Mouse (Mus musculus): ENCODE data around the gene Plekhg2. TPM values are rescaled to one million over a fixed set of nuclear protein-coding genes. Genes with fewer than 3 reads are reported as not detected.

Plekhg2 gene
- polyA plus RNA-seq, 1 experiment, result 4.3 TPM

- Histone ChIP-seq H3K27ac (ENCODE audit: insufficient read depth, low read length) (peak overlapping the region; percentile 46; the same call in 1 of the 2 replicates), H3K4me1 (ENCODE audit: control insufficient read depth, insufficient read depth, low read length) (no peaks in the 10 kb centered on the region), H3K4me3 (replicated peaks; ENCODE audit: insufficient read depth, low read depth, low read length) (peak overlapping the region; percentile 54), H3K27me3 (ENCODE audit: control insufficient read depth, insufficient read depth, low read length) (no peaks in the 10 kb centered on the region)
- TF ChIP-seq CTCF (IDR thresholded peaks at IDR 0.05; ENCODE audit: borderline replicate concordance, insufficient read depth, low read depth, low read length) (no peak), POLR2A (IDR thresholded peaks at IDR 0.05; ENCODE audit: borderline replicate concordance, insufficient read depth, low read length) (no peak)
- peak; percentile 65 to 72 for DNase-seq
- WGBS, result 1% methylated on average over 36 of the region's 36 CpGs
Measured at GRCm38 (mm10) chr7:28375176-28375921, 3.0 kb upstream of the Plekhg2 start.

- Histone ChIP-seq H3K4me3 (replicated peaks; ENCODE audit: insufficient read depth, low read depth, low read length) (no peak overlapping the region), H3K4me1 (ENCODE audit: control insufficient read depth, insufficient read depth, low read length) (no peaks in the 10 kb centered on the region), H3K27me3 (ENCODE audit: control insufficient read depth, insufficient read depth, low read length) (no peaks in the 10 kb centered on the region), H3K27ac (ENCODE audit: insufficient read depth, low read length) (no peak overlapping the region)
- 75% methylated on average over 10 of the region's 10 CpGs for WGBS
- DNase-seq, result no peak
- TF ChIP-seq POLR2A (IDR thresholded peaks at IDR 0.05; ENCODE audit: borderline replicate concordance, insufficient read depth, low read length) (no peak), CTCF (IDR thresholded peaks at IDR 0.05; ENCODE audit: borderline replicate concordance, insufficient read depth, low read depth, low read length) (no peak)
Measured at GRCm38 (mm10) chr7:28374647-28375046, 2.2 kb upstream of the Plekhg2 start.

GRCm38 (mm10) chr7:28373891-28374495 is 1.6 kb upstream of the Plekhg2 start:
- TF ChIP-seq CTCF (IDR thresholded peaks at IDR 0.05; ENCODE audit: borderline replicate concordance, insufficient read depth, low read depth, low read length) (no peak), POLR2A (IDR thresholded peaks at IDR 0.05; ENCODE audit: borderline replicate concordance, insufficient read depth, low read length) (no peak)
- H3K27ac ChIP-seq (ENCODE audit: insufficient read depth, low read length), result no peak overlapping the region
- no peak for DNase-seq
- H3K27me3 ChIP-seq (ENCODE audit: control insufficient read depth, insufficient read depth, low read length), result no peaks in the 10 kb centered on the region
- no peak overlapping the region for H3K4me3 ChIP-seq (replicated peaks; ENCODE audit: insufficient read depth, low read depth, low read length)
- 85% methylated on average over 7 of the region's 7 CpGs for WGBS
- no peaks in the 10 kb centered on the region for H3K4me1 ChIP-seq (ENCODE audit: control insufficient read depth, insufficient read depth, low read length)

DNA sequence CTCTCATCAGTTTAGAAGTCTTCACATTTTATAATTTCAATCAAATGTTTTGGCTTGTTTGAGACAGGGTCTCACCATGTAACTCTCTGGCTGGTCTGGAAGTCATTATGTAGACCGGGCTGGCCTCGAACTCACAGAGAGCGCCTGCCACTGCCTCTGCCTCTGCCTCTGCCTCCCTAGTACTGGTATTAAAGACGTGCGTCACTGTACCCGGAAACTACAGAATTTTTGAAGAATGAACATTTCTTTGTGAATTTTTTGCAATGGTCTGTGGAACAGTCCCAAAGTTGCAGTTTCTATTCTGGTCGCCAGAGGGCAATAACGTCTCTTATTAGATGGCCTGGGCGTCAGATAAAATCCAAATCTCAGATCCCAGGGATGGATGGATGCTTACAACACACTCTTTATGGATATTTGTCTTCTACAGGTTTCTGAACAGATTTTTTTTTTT is 757 bp upstream of the Plekhg2 start:
- Histone ChIP-seq H3K4me1 (ENCODE audit: control insufficient read depth, insufficient read depth, low read length) (no peaks in the 10 kb centered on the region), H3K27ac (ENCODE audit: insufficient read depth, low read length) (no peak overlapping the region), H3K4me3 (replicated peaks; ENCODE audit: insufficient read depth, low read depth, low read length) (peak overlapping the region; percentile 80), H3K27me3 (ENCODE audit: control insufficient read depth, insufficient read depth, low read length) (no peaks in the 10 kb centered on the region)
- under 1% methylated on average over 9 of the region's 9 CpGs for WGBS
- TF ChIP-seq CTCF (IDR thresholded peaks at IDR 0.05; ENCODE audit: borderline replicate concordance, insufficient read depth, low read depth, low read length), result peak; percentile 38; the same call in 1 of the 2 replicates
- TF ChIP-seq POLR2A (IDR thresholded peaks at IDR 0.05; ENCODE audit: borderline replicate concordance, insufficient read depth, low read length), result no peak
- peak; percentile 66 to 72 for DNase-seq

GRCm38 (mm10) chr7:28371514-28371989 is 847 bp downstream of the Plekhg2 start:
- H3K27me3 ChIP-seq (ENCODE audit: control insufficient read depth, insufficient read depth, low read length), result no peaks in the 10 kb centered on the region
- peak overlapping the region; percentile 80 for H3K4me3 ChIP-seq (replicated peaks; ENCODE audit: insufficient read depth, low read depth, low read length)
- H3K27ac ChIP-seq (ENCODE audit: insufficient read depth, low read length), result no peak overlapping the region
- no peak for DNase-seq
- 1% methylated on average over 43 of the region's 43 CpGs for WGBS
- no peak for TF ChIP-seq POLR2A (IDR thresholded peaks at IDR 0.05; ENCODE audit: borderline replicate concordance, insufficient read depth, low read length)
- no peak for TF ChIP-seq CTCF (IDR thresholded peaks at IDR 0.05; ENCODE audit: borderline replicate concordance, insufficient read depth, low read depth, low read length)
- H3K4me1 ChIP-seq (ENCODE audit: control insufficient read depth, insufficient read depth, low read length), result no peaks in the 10 kb centered on the region

DNA sequence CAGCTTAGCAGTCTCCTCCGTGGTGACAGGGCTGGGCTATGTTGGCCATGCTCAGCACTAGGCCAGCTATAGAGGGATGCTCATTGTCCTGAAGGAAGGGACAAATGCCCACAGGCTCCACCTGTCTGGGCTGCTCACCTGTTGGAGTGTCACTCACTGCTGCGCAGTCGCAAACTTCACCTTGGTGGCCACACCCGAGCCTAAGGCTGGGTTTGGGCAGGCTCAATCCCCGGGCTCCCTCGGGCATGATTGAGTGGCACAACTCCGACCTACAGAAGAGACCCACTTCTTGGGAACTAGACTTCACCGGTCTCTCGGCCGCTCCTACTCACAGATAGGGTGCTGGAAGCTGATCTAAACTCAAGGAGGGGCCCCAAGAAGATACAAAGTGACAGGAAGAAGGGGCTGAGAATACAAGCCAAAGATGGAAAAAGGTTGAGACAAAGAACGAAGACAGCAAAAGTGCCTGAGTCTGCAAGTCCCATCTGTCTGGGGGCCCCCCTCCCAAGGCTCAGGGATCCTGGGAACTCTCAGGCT is 1.4 kb downstream of the Plekhg2 start:
- no peak overlapping the region for H3K27ac ChIP-seq (ENCODE audit: insufficient read depth, low read length)

DNA sequence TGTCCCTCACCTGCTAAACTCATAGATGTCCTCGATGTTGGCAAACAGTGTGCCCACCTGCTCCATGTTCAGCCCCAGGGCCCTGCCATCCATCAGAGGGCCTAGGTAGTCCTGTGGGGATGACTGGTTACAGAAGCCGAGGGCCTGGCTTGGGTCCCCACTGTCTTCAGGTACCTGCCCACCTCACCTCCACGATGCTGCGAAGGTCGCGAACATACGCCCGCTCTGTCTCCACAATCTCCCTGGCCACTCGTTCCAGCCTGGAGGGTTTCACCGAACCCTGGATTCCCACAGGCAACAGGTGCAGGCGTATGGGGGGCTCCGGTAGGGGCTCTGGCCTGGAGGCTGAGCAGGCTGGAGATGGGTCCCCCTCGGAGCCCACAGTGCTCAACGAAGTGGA is 2.3 kb downstream of the Plekhg2 start:
- no peak for TF ChIP-seq CTCF (IDR thresholded peaks at IDR 0.05; ENCODE audit: borderline replicate concordance, insufficient read depth, low read depth, low read length)
- no peak for TF ChIP-seq POLR2A (IDR thresholded peaks at IDR 0.05; ENCODE audit: borderline replicate concordance, insufficient read depth, low read length)
- no peak for DNase-seq
- H3K4me1 ChIP-seq (ENCODE audit: control insufficient read depth, insufficient read depth, low read length), result no peaks in the 10 kb centered on the region
- no peak overlapping the region for H3K27ac ChIP-seq (ENCODE audit: insufficient read depth, low read length)
- H3K4me3 ChIP-seq (replicated peaks; ENCODE audit: insufficient read depth, low read depth, low read length), result no peak overlapping the region
- 86% methylated on average over 14 of the region's 14 CpGs for WGBS
- no peaks in the 10 kb centered on the region for H3K27me3 ChIP-seq (ENCODE audit: control insufficient read depth, insufficient read depth, low read length)

More for the DNA sequence above, 1.4 kb downstream of the Plekhg2 start:
- H3K27me3 ChIP-seq (ENCODE audit: control insufficient read depth, insufficient read depth, low read length), result no peaks in the 10 kb centered on the region
- TF ChIP-seq CTCF (IDR thresholded peaks at IDR 0.05; ENCODE audit: borderline replicate concordance, insufficient read depth, low read depth, low read length), result no peak
- no peak for TF ChIP-seq POLR2A (IDR thresholded peaks at IDR 0.05; ENCODE audit: borderline replicate concordance, insufficient read depth, low read length)
- H3K4me1 ChIP-seq (ENCODE audit: control insufficient read depth, insufficient read depth, low read length), result no peaks in the 10 kb centered on the region
- no peak overlapping the region for H3K4me3 ChIP-seq (replicated peaks; ENCODE audit: insufficient read depth, low read depth, low read length)
- 15% methylated on average over 11 of the region's 11 CpGs for WGBS
- no peak for DNase-seq

Measured in cerebellum, adult 2 months (tissue).